Mouse (Mus musculus) T-helper 2 cell (primary cell): ENCODE results near the gene Olfr1394.

Source experiments
- in situ Hi-C: fragments of 300-600 bp; cut with MboI, MseI; formaldehyde crosslinking; loops from one replicate; pipeline ENCODE4 v1.15.1; 2025; ENCODE audit warnings: high pct_unique_total_duplicates

The Olfr1394 gene

DNA sequence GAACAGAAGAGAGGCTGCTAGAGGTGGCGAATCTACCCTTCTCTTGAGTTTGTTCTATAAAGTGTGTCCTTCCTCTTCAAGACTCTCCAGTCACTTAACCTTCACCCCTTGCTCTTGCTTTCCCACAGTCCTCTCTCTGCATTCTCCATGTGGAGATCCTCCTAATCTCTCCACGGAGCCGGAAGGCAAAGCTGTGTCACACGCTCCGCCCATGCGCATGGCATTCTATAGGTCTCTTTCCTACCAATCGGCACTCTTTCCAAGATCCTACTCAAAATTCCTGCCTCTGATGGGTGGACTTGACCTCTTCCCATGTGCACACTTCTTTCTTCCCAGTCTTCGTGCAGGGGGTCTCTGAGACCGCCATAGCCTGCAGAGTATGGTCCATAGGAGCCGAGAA, 33.5 kb downstream of the Olfr1394 start:
- in situ Hi-C loops: loop anchor here (25.0 kb wide), 1 partner anchor 375 kb away; the partner anchor contains the start of gene Olfr1380

DNA sequence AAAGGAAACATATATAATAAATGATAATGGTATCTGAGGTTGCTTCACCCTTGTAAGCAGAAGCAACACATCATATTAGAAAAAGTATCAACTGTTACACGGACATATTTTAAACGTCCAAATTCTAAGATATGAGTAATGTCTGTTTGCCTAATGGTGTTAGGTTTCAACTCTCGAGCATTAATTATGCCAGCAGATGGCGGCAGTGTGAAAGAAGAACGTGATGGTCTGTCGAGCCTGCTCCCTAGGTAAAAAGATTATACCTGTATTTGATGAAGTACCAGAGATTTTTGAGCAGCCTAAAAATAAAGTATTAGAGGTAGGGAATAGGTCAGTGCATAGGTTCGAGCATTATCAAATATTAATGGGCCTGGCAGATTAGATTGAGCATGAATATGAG, 35.6 kb downstream of the Olfr1394 start:
- in situ Hi-C loops: loop anchor here (25.0 kb wide), 1 partner anchor 373 kb away; the partner anchor contains the start of gene Olfr1380

DNA sequence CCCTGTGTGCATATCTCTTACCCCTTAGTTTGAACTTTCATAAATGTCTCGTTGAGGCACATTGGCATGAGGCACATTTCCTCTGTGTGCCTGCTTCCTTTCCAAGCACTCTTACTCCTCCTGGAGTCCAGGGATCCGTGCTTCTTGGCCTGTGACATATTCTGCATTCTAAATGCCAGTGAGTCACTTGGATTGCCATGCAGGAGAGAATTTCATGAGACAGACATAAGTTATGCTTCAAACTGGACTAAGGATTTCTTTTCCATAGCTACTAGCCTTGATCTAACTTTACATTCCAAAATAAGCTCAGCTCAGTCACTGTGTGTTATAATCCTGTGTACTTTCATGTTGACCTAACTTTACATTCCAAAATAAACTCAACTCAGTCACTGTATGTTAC, 36.9 kb downstream of the Olfr1394 start:
- in situ Hi-C loops: loop anchor here (25.0 kb wide), 1 partner anchor 371 kb away; the partner anchor contains the start of gene Olfr1380

DNA sequence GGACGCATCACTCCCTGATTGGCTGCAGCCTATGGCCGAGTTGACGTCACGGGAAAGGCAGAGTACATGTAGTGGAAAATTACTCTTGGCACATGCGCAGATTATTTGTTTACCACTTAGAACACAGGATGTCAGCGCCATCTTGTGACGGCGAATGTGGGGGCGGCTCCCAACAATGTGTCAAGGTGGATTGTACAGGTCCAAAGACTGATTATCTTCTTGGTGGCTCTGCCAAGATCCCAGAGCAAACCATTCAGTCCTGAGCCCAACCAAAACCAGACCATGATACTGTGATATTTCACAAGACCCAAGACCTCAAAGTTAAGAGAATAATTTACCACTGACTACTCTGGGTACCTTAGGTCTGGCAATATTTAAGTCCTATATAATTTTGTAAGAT, 40.6 kb downstream of the Olfr1394 start:
- in situ Hi-C loops: loop anchor here (25.0 kb wide), 1 partner anchor 368 kb away; the partner anchor contains the start of gene Olfr1380

DNA sequence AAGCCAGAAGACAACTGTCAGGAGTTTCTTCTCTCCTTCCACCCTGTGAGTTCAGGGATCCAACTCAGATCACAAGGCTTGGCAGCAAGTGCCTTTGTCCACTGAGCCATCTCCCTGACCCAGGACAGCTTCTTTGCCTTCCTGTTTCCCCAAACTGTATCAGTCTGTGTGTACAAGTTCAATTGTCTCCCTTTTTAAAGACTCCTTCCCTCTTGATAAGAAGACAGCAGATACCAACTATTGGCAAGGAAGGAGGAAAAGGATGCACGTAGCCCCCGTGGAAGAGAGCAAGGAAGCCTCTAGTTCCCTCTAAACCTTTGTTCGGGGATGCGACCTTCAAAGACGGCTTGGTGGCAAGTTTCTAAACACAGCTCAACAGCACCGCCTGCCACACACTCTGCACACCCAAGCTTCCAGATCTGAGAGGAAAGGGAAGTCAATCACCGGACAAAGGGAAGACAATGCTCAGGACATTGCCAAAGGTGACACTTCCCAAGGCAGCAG, 41.7 kb downstream of the Olfr1394 start:
- in situ Hi-C loops: loop anchor here (25.0 kb wide), 1 partner anchor 366 kb away; the partner anchor contains the start of gene Olfr1380

DNA sequence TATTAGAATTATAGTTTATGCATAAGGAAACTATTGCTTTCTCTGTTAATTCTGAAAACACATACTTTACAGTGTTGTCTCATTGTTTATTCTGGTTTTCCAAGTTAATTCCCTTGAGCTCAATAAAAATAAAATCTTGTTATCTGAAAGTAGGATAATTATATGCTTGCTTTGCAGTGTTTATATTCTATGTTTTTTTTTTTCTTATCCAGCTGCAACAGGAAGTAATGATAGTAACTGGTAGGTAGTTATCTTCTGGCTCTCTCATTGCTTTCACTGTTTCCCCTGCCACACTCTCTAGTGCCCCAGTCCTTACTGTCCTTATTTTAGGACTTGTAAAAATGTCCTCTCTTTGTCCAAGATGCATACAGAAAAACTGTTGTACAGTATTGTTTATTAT, 46.5 kb downstream of the Olfr1394 start:
- in situ Hi-C loops: loop anchor here (5.0 kb wide), 2 partner anchors 62 to 413 kb away; no protein-coding TSS in a partner anchor

DNA sequence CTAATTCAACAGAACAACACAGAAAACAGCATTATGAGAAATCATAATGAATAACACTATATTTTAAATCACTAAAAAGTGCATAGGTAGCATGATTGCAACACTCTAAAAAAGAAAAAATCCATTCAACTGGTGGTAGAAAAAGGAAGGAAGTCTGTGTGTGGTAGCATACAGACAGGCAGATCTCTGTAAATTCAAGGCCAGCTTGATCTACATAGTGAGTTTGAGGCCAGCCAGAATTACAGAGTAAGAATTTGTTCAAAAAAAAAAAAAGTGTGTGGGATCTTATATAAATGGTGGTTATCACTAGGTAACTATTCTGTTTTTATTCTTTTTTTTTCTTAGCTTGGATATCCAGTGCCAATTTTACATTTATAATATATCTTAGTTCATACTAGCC, 47.0 kb downstream of the Olfr1394 start:
- in situ Hi-C loops: loop anchor here (5.0 kb wide), 2 partner anchors 61 to 414 kb away; no protein-coding TSS in a partner anchor

DNA sequence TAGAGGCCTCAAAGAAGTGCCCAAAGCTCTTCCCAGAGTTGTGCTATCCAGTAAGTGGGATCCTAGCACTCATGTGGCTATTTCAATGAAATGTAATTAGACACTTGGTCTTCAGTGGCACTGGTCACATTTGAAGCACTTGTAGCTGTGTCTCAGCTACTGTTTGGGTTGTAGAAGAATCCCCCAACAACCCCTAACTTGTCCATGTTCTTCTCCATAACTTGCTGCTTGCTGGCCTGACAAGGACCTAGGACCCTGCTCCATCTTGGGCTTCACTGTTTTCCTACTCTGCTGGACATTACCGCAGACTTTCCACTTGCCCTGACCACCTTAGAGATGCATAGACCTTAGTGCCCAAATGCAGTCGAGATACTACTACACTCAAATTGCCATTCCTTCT, 47.9 kb downstream of the Olfr1394 start:
- in situ Hi-C loops: loop anchor here (5.0 kb wide), 2 partner anchors 60 to 415 kb away; no protein-coding TSS in a partner anchor

DNA sequence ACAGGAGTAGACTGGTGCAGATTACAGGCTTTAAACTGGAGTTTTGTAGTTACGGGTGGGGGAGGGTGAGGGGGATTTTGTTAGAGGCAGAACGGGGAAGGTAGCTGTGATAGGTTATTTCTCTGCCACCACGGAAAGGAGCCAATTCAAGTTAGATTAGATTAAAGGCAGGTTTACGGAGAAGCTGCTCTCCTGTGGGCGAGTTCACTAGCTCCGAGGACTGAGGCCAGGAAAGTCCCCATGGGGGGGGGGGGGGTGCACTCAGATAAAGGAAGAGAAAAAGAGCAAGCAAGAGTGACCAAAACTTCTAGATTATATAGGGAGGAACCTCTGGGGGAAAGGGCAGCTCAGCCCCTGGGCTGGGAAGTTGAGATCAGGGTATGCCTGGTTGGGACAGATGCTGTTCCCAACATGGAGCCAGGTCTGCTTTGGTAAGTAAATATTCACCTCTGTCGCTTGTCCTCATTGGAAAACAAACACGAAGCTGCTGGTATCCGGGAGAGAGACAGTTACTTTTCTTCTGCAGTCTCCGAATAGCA, 48.4 kb downstream of the Olfr1394 start:
- in situ Hi-C loops: loop anchor here (5.0 kb wide), 2 partner anchors 60 to 415 kb away; no protein-coding TSS in a partner anchor

DNA sequence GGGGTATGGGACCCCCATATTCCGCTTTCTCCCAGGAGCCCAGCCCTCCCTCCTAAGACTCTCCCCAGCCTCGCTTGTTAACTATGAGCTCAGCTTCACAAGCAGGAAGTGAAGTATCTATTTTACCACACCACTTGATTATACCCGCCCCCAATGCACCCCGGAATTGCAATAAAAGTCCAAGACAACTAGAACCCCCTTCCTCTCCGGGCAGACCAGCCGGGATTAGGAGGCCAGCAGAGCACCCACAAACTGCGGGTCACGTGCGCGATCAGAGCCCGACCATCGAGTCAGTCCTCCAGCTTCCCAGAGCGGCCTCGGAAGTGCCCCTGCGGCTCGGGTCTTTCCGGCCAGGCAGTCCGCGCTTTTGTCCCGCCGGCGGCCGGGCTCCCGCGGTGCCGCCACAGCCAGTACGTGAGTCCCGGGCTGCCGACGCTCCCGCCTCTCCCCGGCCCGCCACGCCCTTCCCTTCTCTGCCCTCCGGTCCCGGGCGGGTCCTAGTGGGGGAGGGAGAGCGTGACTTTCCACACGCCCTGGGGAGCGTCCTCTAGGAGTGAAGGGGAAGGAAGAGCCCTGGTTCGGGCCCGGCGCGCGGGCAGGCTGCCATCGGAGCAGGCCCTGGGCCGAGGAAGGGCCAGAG, 49.1 kb downstream of the Olfr1394 start, which contains the start of gene Zfp62:
TSS of gene Zfp62 (plus strand) at position 164 of the 640 bp plus-strand sequence.
- in situ Hi-C loops: loop anchor here (5.0 kb wide), 2 partner anchors 59 to 416 kb away; no protein-coding TSS in a partner anchor

DNA sequence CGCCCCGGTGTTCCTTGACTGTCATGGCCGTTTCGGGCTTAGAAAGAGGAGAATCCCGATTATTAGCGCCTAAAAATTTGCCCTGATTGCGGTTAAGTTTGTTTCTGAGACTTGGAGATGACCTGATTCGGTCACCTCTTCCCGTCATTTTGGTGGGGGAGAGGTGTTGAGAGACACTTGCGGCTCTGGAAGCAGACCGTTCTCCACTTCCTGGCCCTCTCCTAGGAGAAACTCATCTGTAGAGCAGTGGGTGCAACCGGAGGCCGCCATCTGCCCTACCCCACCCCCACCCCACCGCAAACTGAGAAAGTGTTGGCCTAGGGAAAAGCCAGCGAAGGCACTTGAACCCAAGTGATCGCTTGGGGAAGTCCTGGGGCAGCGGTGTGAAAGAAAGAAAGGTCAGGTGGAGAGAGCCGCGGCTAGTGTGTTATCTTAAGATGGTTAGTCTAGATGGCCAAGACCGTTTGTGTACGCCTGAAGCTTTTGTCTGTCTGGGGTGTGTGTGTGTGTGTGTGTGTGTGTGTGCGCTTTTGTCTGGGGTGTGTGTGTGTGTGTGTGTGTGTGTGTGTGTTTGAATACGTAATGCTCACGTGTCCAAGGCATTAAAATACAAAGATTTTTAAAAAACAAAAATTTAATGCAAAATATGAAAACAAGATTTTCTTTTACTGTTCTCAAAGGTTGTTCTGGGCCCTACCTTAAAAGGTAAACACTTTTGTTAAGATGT, 49.8 kb downstream of the Olfr1394 start:
- in situ Hi-C loops: loop anchor here (5.0 kb wide), 2 partner anchors 58 to 417 kb away; no protein-coding TSS in a partner anchor

DNA sequence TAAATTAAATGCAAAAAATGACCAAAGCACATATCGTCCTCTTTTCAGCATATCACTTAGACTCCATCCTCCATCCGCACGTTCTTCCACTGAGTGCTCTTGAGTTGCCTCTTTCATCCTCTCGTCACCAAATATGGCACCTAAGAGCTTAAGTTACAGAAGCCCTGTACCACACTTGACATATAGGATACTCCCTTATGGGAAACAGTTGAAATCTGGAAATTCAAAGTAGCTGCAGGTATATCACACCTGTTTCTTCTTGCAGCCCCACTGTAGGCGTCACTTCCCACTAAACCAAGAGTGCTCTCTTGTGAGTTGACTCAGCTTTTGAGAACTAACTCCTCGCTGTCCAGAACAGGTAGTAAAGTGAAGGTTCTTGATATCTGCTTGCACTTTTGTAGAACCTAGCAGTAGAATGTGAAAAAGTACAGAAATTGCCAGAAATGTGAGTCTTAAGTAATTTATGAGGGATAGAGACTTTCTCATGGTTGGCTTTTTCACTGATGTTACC, 51.0 kb downstream of the Olfr1394 start:
- in situ Hi-C loops: no loop called here

DNA sequence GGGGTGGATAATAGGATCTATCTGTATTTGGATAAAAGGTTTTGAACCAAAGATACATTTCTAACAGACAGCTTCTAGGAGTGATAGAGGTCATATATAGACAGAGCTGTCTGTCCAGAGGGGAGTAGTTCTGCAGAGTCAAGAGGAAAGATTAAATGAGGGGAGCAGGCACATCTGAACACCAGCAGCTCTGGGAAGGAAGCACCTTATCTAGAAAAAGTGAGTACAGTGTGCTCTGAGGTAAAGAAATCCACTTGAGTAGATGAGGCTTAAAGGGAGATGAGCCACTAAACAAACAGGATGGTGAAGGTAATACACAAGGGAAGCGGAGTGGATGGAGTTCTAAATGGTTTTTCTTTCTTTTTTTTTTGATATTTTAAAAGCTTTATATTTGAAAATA, 53.3 kb downstream of the Olfr1394 start:
- in situ Hi-C loops: no loop called here
